Mouse (Mus musculus): ENCODE results near the gene Rasd2.

GRCm38 (mm10) chr8:75249186-75249585 is 35.4 kb downstream of the Rasd2 start:
- no peak for TF ChIP-seq POLR2A (IDR thresholded peaks at IDR 0.05; ENCODE audit: borderline replicate concordance, extremely low read depth, low read depth, low read length)
- TF ChIP-seq CTCF (IDR thresholded peaks at IDR 0.05; ENCODE audit: insufficient read depth, low read length), result no peak
